Mouse (Mus musculus) liver, embryonic 14.5 days (tissue): ENCODE measurements at regions not wholly inside any gene's neighbourhood (a gene's known extent, or its start where the extent isn't known, plus 50 kb on each side); places are given as distances from the start of the nearest gene placed in this dataset.

ENCODE experiments used
- ATAC-seq: fragments of 200-750 bp; cut with Nextera tagmentation; 2 replicates; pipeline ENCODE4 v1.8.0; 2017; ENCODE audit warnings: moderate number of reproducible peaks, mild to moderate bottlenecking, moderate library complexity; ENCODE audit not compliant: insufficient read depth
- DNase-seq, 3 experiments: peaks; one replicate each; pipeline ENCODE4 v3.0.0-alpha.2; 2012 to 2013; ENCODE audit warnings: low read depth in 3 of 3, low spot score in 3 of 3
- H3K27ac ChIP-seq: fragments of 300-500 bp; sonication (generic); 2 replicates; pipeline ENCODE4 v1.5.1; 2014; ENCODE audit warnings: moderate library complexity, mild to moderate bottlenecking, control low read depth, inconsistent platforms
- H3K27me3 ChIP-seq: fragments of 300-500 bp; sonication (generic); 2 replicates; pipeline ENCODE4 v1.6.1; 2014; ENCODE audit warnings: mild to moderate bottlenecking, low read length, moderate library complexity; ENCODE audit not compliant: control insufficient read depth, insufficient read depth
- H3K36me3 ChIP-seq: fragments of 300-500 bp; sonication (generic); replicated peaks from 2 replicates; pipeline ENCODE4 v1.6.1; 2014; ENCODE audit warnings: low read depth; ENCODE audit not compliant: control insufficient read depth, insufficient read depth
- H3K4me1 ChIP-seq, 2 experiments: fragments of 200-500 bp in 1 of 2; fragments of 300-500 bp in 1 of 2; sonication (generic) in 1 of 2; replicated peaks; 2 replicates each; pipeline ENCODE4 v1.6.1; 2012 to 2014; ENCODE audit warnings: antibody characterized with exemption in 1 of 2, inconsistent platforms in 1 of 2, low read length in 1 of 2; ENCODE audit not compliant: control insufficient read depth in 2 of 2, insufficient read depth in 2 of 2
- H3K4me2 ChIP-seq: fragments of 300-500 bp; sonication (generic); 2 replicates; pipeline ENCODE4 v1.6.1; 2014; ENCODE audit warnings: low read depth, mild to moderate bottlenecking, control low read depth, moderate library complexity
- H3K4me3 ChIP-seq, 2 experiments: fragments of 200-500 bp in 1 of 2; fragments of 300-500 bp in 1 of 2; sonication (generic) in 1 of 2; 2 replicates each; pipeline ENCODE4 v1.5.1; 2012 to 2014; ENCODE audit warnings: low read depth in 2 of 2, low read length in 2 of 2, mild to moderate bottlenecking in 2 of 2, control low read depth in 1 of 2, inconsistent platforms in 1 of 2, moderate library complexity in 1 of 2; ENCODE audit not compliant: insufficient read depth in 1 of 2
- H3K9ac ChIP-seq: fragments of 300-500 bp; sonication (generic); replicated peaks from 2 replicates; pipeline ENCODE4 v1.6.1; 2014; ENCODE audit warnings: mild to moderate bottlenecking, control low read depth, moderate library complexity
- H3K9me3 ChIP-seq: fragments of 300-500 bp; sonication (generic); 2 replicates; pipeline ENCODE4 v1.6.1; 2016; ENCODE audit warnings: low read length, mixed read lengths; ENCODE audit not compliant: control insufficient read depth
- CTCF ChIP-seq: IDR thresholded peaks from 2 replicates; pipeline ENCODE4 v1.5.1; 2016; ENCODE audit warnings: antibody characterized with exemption, low read depth, control low read depth
- EP300 ChIP-seq: IDR thresholded peaks from 2 replicates; pipeline ENCODE4 v1.6.1; 2016; ENCODE audit warnings: antibody characterized with exemption, low read depth
- WGBS: fragments of 180-500 bp; shearing (Covaris S2); extraction: QIAGEN DNeasy Blood & Tissue Kit; methylation state at CpG from one replicate; pipeline ENCODE4 v1.1.7; 2014; ENCODE audit not compliant: insufficient replicate concordance; 5-methylcytosine and 5-hydroxymethylcytosine counted together

- Histone ChIP-seq H3K4me2 (no peak overlapping the region), H3K27ac (no peak overlapping the region), H3K36me3 (no peaks in the 10 kb centered on the region), H3K9ac (no peak overlapping the region), H3K4me1 (no peaks in the 10 kb centered on the region), H3K27me3 (no peaks in the 10 kb centered on the region), H3K4me3 (no peak overlapping the region), H3K9me3 (no peaks in the 10 kb centered on the region)
- 40% methylated on average over 2 of the region's 2 CpGs for WGBS
- ATAC-seq, result no peak
- no peak for DNase-seq
- no peak for TF ChIP-seq EP300
- TF ChIP-seq CTCF, result no peak
Measured at GRCm38 (mm10) chr17:75870492-75870891, 318.7 kb upstream of the Fam98a start.

GRCm38 (mm10) chr17:75857015-75857414 is 305.3 kb upstream of the Fam98a start:
- Histone ChIP-seq H3K9me3 (no peaks in the 10 kb centered on the region), H3K9ac (no peak overlapping the region), H3K36me3 (no peaks in the 10 kb centered on the region), H3K27me3 (no peaks in the 10 kb centered on the region), H3K4me1 (no peaks in the 10 kb centered on the region), H3K27ac (no peak overlapping the region), H3K4me2 (no peak overlapping the region), H3K4me3 (no peak overlapping the region)
- ATAC-seq (no peak), DNase-seq (no peak)
- WGBS, result 62% methylated on average over 8 of the region's 8 CpGs
- TF ChIP-seq EP300 (no peak), CTCF (no peak)

DNA sequence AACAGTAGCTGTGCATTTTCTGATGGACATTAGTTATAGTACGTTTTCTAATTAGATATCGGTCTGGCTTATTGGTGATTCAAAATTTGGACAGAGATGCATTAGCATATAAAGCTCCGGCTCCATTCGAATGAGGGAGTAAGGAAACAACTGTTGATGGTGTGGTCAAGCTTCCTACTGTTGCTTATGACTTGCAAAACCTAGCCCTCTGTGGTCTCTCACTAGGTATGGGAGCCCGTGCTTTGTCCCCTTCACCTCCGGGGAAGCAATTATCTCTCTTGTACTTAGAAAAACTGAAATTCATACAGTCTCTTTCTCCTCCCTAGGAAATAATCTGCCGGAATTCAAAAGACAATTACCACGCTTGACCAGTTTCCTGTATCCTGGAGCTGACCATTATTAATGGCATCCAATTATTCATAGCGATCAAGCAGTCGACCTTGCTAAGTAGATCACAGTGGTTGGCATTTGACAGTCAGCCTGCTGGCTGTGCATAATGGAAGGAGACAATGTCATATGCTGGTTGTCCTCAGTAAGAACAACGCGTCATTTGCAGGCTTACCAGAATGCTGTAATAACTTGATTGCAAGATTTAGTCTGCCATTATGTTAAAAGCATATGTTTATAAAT is 264.4 kb upstream of the Fam98a start:
- ATAC-seq (no peak), DNase-seq (no peak)
- Histone ChIP-seq H3K4me3 (no peak overlapping the region), H3K9me3 (no peaks in the 10 kb centered on the region), H3K4me1 (peaks cover 20 to 24% of the 10 kb centered on the region in 2 experiments), H3K27ac (no peak overlapping the region), H3K9ac (no peak overlapping the region), H3K27me3 (no peaks in the 10 kb centered on the region), H3K36me3 (no peaks in the 10 kb centered on the region), H3K4me2 (no peak overlapping the region)
- WGBS, result 71% methylated on average over 12 of the region's 12 CpGs
- TF ChIP-seq EP300, result no peak
- TF ChIP-seq CTCF, result no peak

DNA sequence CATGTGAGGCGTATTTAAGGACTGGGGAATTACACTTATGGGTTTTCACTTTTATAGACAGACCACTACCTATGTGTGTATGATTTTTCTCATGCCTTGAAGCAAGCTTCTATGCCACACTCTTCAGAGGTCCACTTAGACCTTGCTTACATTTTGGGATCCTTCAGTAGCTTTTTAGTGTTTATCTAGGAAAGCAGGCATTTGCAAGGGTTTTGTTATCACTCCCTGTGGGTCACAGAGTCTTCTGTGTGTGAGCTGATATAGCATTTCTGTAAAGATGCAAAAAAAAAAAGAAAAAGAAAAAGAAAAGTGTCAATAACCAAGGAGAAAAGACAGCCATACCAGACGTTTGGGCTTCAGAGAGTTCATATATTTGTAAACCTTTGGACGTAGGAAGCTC is 260.4 kb upstream of the Fam98a start:
- Histone ChIP-seq H3K4me2 (peak overlapping the region; percentile 57), H3K9me3 (no peaks in the 10 kb centered on the region), H3K36me3 (no peaks in the 10 kb centered on the region), H3K4me3 (no peak overlapping the region), H3K4me1 (peaks cover 37 to 44% of the 10 kb centered on the region in 2 experiments), H3K9ac (peak overlapping the region; percentile 50; the same call in 1 of the 2 replicates), H3K27ac (peak overlapping the region; percentile 92), H3K27me3 (no peaks in the 10 kb centered on the region)
- ATAC-seq, result peak; percentile 82
- 24% methylated on average over 3 of the region's 3 CpGs for WGBS
- TF ChIP-seq EP300 (peak; percentile 99), CTCF (no peak)
- DNase-seq, result peak in 1 of 3 experiments; percentile 73

DNA sequence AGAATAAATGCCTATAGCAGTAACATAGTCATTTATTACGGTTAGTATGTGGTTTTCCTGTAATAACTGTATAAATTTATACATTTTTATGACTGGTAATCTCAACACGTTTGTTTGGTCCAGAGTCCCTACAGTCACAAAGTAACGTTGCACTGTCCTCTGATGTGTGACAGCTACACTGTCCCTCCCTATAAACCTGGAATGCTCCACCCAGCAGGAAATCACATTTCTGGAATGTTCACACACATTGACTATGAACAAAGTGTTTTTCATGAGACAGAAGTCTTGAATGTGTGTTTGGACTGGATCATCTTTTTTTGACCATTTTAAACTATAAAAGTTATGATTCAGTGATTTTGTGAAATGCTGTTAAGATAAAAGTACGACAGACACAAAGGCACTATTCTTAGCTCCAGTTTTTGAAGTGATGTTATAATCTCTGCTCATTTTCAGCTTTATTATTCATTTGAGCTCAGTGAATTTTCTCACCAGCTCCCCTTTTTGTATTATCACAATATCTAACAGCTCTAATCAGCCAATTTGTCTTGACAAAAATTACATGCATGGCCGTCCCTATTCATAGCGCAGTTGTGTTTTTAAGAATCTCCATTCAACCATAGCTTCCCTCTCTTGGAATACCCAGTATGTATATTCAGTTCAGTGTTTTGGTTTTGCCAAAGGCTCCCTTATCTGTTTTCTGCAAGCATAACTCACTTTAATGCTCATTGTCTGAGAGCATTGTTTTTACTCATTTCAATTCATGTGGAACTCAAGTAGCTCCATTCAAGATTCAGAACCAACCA is 257.0 kb upstream of the Fam98a start:
- Histone ChIP-seq H3K36me3 (no peaks in the 10 kb centered on the region), H3K9ac (no peak overlapping the region), H3K4me1 (peaks cover 35 to 43% of the 10 kb centered on the region in 2 experiments), H3K27ac (peak overlapping the region; percentile 73), H3K4me2 (peak overlapping the region; percentile 38; the same call in 1 of the 2 replicates), H3K9me3 (no peaks in the 10 kb centered on the region), H3K4me3 (no peak overlapping the region), H3K27me3 (no peaks in the 10 kb centered on the region)
- ATAC-seq, result peak; percentile 49; the same call in 1 of the 2 replicates
- TF ChIP-seq CTCF, result no peak
- TF ChIP-seq EP300, result no peak
- 53% methylated on average over 6 of the region's 6 CpGs for WGBS
- no peak for DNase-seq
